Comparison of ENCODE assay signal across 9 mouse cellular contexts in genomic region chr7:45719738-45720412, GRCm38 (mm10). TPM values are rescaled to one million over a fixed set of nuclear protein-coding genes. Genes with fewer than 3 reads are reported as not detected.
DNase-seq lines count a peak whose midpoint lies in the region; ATAC-seq lines count a peak whose summit lies in the region.
"Had no signal": no experiment of that assay in that cellular context is flagged by ENCODE, and none has a peak within 500 bp of the region (broad histone marks: within the 10 kb centered on the region; RNA-seq: fewer than 3 reads in every experiment).

No protein-coding gene starts in this region.

- no peaks in the 10 kb centered on the region for H3K27me3 ChIP-seq in limb, embryonic 12.5 days

- peak; percentile 7 for DNase-seq in gastrocnemius, postnatal 10 days
- DNase-seq in gastrocnemius, postnatal 4 days (ENCODE audit: low spot score in 2 of 2): no peak
- peak; percentile 9 for DNase-seq in testis, postnatal 14 days (ENCODE audit: low spot score)
- DNase-seq in testis, postnatal 10 days (ENCODE audit: low spot score): no peak
- DNase-seq in adrenal gland, adult 2 months: no peak
- DNase-seq in T-cell, adult 2 months (ENCODE audit: low spot score): no peak

- WGBS in limb, embryonic 12.5 days: 91% methylated on average over 16 of the region's 16 CpGs

- no peak overlapping the region for H3K27ac ChIP-seq in limb, embryonic 12.5 days

- H3K4me2 ChIP-seq in limb, embryonic 12.5 days: peak overlapping the region; percentile 98

- no peak for ATAC-seq in limb, embryonic 12.5 days (ENCODE audit: insufficient number of reproducible peaks, insufficient read depth, low FRiP score, low TSS enrichment, low read depth)
- no peak for ATAC-seq in megakaryocyte progenitor cell, adult 5-6 weeks (replicated peaks; ENCODE audit: poor library complexity)

- no peaks in the 10 kb centered on the region for H3K9me3 ChIP-seq in limb, embryonic 12.5 days

- H3K4me1 ChIP-seq in limb, embryonic 12.5 days (replicated peaks): peaks cover 37% of the 10 kb centered on the region

- peak overlapping the region; percentile 98; the same call in 1 of the 2 replicates for H3K9ac ChIP-seq in limb, embryonic 12.5 days (replicated peaks)

- H3K4me3 ChIP-seq in limb, embryonic 12.5 days (replicated peaks): peak overlapping the region; percentile 95

- peaks cover 59% of the 10 kb centered on the region for H3K36me3 ChIP-seq in limb, embryonic 12.5 days

RNA-seq across cellular contexts. Expression of gene Fam83e, which starts 1.1 kb away (rescaled TPM):
- under 1 TPM; 0.12 to 0.45 TPM for total RNA-seq in gastrocnemius, postnatal 10 days (2021)
- under 1 TPM; 0.34 to 0.52 TPM for total RNA-seq in gastrocnemius, postnatal 4 days (2021)
- polyA plus RNA-seq in limb, embryonic 12.5 days (2016; fragmentation: Nextera tagmentation; extraction: Ambion mirVana): 1.0 and 1.3 TPM in 2 replicates
- total RNA-seq in megakaryocyte progenitor cell, adult 5-6 weeks (2015): 0.54 and 0.78 TPM in 2 replicates
- total RNA-seq in megakaryocyte progenitor cell, adult 5-6 weeks (2017): 0.37 and 0.51 TPM in 2 replicates
- total RNA-seq in adrenal gland, adult 2 months (2021): under 1 TPM; 0.72 to 0.86 TPM
- 0.86 and 2.0 TPM in 2 replicates for polyA plus RNA-seq in adrenal gland, adult 2 months (2012; rRNA removed)

RNA-seq across cellular contexts. Expression of gene Sphk2, which starts 2.1 kb away (rescaled TPM):
- 10 to 100 TPM; 11.8 to 13.8 TPM for total RNA-seq in gastrocnemius, postnatal 10 days (2021)
- total RNA-seq in gastrocnemius, postnatal 4 days (2021): 10 to 100 TPM; 17.4 to 17.9 TPM
- 32.5 TPM in 2 replicates for polyA plus RNA-seq in limb, embryonic 12.5 days (2016; fragmentation: Nextera tagmentation; extraction: Ambion mirVana)
- total RNA-seq in megakaryocyte progenitor cell, adult 5-6 weeks (2015): 10.6 and 14.5 TPM in 2 replicates
- total RNA-seq in megakaryocyte progenitor cell, adult 5-6 weeks (2017): 9.8 and 10.2 TPM in 2 replicates
- 10 to 100 TPM; 38.9 to 39.5 TPM for total RNA-seq in adrenal gland, adult 2 months (2021)
- 90.9 and 92.5 TPM in 2 replicates for polyA plus RNA-seq in adrenal gland, adult 2 months (2012; rRNA removed)

RNA-seq across cellular contexts. Expression of gene Rpl18, which starts 4.6 kb away (rescaled TPM):
- 100 to 1,000 TPM; 793 to 822 TPM for total RNA-seq in gastrocnemius, postnatal 10 days (2021)
- total RNA-seq in gastrocnemius, postnatal 4 days (2021): 1,000 to 10,000 TPM in 1 of 2 experiments, 100 to 1,000 TPM in 1; 1,000 to 1,132 TPM
- polyA plus RNA-seq in limb, embryonic 12.5 days (2016; fragmentation: Nextera tagmentation; extraction: Ambion mirVana): 990 and 1,038 TPM in 2 replicates
- total RNA-seq in megakaryocyte progenitor cell, adult 5-6 weeks (2015): 1,825 and 1,988 TPM in 2 replicates
- total RNA-seq in megakaryocyte progenitor cell, adult 5-6 weeks (2017): 1,777 and 2,306 TPM in 2 replicates
- total RNA-seq in adrenal gland, adult 2 months (2021): 1,000 to 10,000 TPM in 1 of 2 experiments, 100 to 1,000 TPM in 1; 972 to 1,050 TPM
- polyA plus RNA-seq in adrenal gland, adult 2 months (2012; rRNA removed): 1,143 and 1,258 TPM in 2 replicates

RNA-seq across cellular contexts. Expression of gene Spaca4, which starts 5.7 kb away (rescaled TPM):
- total RNA-seq in gastrocnemius, postnatal 10 days (2021): not detected
- not detected for total RNA-seq in gastrocnemius, postnatal 4 days (2021)
- polyA plus RNA-seq in limb, embryonic 12.5 days (2016; fragmentation: Nextera tagmentation; extraction: Ambion mirVana): not detected in 2 replicates
- total RNA-seq in megakaryocyte progenitor cell, adult 5-6 weeks (2015): not detected in 2 replicates
- not detected in 2 replicates for total RNA-seq in megakaryocyte progenitor cell, adult 5-6 weeks (2017)
- total RNA-seq in adrenal gland, adult 2 months (2021): not detected
- not detected in 2 replicates for polyA plus RNA-seq in adrenal gland, adult 2 months (2012; rRNA removed)
- total RNA-seq: left cerebral cortex, postnatal 10 days had no signal

RNA-seq across cellular contexts. Expression of gene Dbp, which starts 15.0 kb away (rescaled TPM):
- 10 to 100 TPM; 35.9 to 37.9 TPM for total RNA-seq in gastrocnemius, postnatal 10 days (2021)
- total RNA-seq in gastrocnemius, postnatal 4 days (2021): 10 to 100 TPM; 22.1 to 26.9 TPM
- polyA plus RNA-seq in limb, embryonic 12.5 days (2016; fragmentation: Nextera tagmentation; extraction: Ambion mirVana): 6.4 and 8.5 TPM in 2 replicates
- 3.6 and 5.6 TPM in 2 replicates for total RNA-seq in megakaryocyte progenitor cell, adult 5-6 weeks (2015)
- 6.2 and 7.2 TPM in 2 replicates for total RNA-seq in megakaryocyte progenitor cell, adult 5-6 weeks (2017)
- 100 to 1,000 TPM in 1 of 2 experiments, 10 to 100 TPM in 1; 54.3 to 225 TPM for total RNA-seq in adrenal gland, adult 2 months (2021)
- 569 and 796 TPM in 2 replicates for polyA plus RNA-seq in adrenal gland, adult 2 months (2012; rRNA removed)

Comparison
In these comparisons a context has a peak if more than half of its experiments do, and no peak if none do; other contexts are left out.
1. DNase-seq: peak in gastrocnemius, postnatal 10 days (single experiment) and testis, postnatal 14 days (single experiment); none in gastrocnemius, postnatal 4 days (0 of 2), testis, postnatal 10 days (single experiment), adrenal gland, adult 2 months (single experiment) and T-cell, adult 2 months (single experiment).